Mouse (Mus musculus) thymus, adult 2 months (tissue): ENCODE data around the gene Spata6.

ENCODE experiments used
- CTCF ChIP-seq: fragments of 200-500 bp; IDR thresholded peaks from 2 replicates; pipeline ENCODE4 v1.5.1; 2012; ENCODE audit warnings: mild to moderate bottlenecking, control low read depth, low read length, moderate library complexity, borderline replicate concordance; ENCODE audit not compliant: control insufficient read depth, poor library complexity, insufficient read depth; ENCODE audit errors: extremely low read depth
- POLR2A ChIP-seq: fragments of 200-500 bp; IDR thresholded peaks from 2 replicates; pipeline ENCODE4 v1.6.1; 2012; ENCODE audit warnings: mild to moderate bottlenecking, low read length, control low read depth, moderate library complexity; ENCODE audit not compliant: control insufficient read depth, poor library complexity, insufficient read depth; ENCODE audit errors: extremely low read depth

DNA sequence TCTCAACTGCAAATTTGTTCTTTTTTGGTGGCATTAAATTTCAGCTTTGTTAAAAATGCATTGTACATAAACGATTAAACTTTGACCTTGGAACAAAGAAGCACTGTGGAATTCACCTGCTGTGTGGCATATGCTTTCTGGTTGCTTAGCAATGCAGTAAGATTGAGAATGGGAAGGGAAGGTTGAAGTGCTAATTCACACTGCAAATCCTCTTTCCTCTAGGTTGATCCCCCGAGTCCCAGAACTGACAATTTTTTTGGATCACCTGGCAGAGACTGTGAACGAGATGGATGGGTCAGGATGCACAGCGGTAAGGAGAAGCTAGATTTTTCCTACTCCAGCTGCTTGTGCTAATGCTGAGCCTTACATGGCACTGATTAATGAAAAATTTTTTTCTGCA lies 60.7 kb downstream of the Spata6 start:
- TF ChIP-seq POLR2A (no peak), CTCF (no peak)
